Mouse (Mus musculus) hindlimb bud, embryonic 11.5 days (tissue): ENCODE data around the gene Kng1.
A peak's percentile ranks its signal among the peaks of the same experiment; 100 is the strongest.
"Not testable (repeated sequence)": the region's sequence is repeated elsewhere in the genome, so short reads cannot be mapped to it uniquely, and the experiment has no call there.

Experiments used
- DNase-seq: peaks from one replicate; pipeline ENCODE4 v3.0.0-alpha.2; 2012; ENCODE audit warnings: low read depth, low spot score; ENCODE audit errors: extremely low spot score

Kng1 gene

GRCm38 (mm10) chr16:23093321-23093953, 35.8 kb downstream of the Kng1 start:
- DNase-seq, result no peak

DNA sequence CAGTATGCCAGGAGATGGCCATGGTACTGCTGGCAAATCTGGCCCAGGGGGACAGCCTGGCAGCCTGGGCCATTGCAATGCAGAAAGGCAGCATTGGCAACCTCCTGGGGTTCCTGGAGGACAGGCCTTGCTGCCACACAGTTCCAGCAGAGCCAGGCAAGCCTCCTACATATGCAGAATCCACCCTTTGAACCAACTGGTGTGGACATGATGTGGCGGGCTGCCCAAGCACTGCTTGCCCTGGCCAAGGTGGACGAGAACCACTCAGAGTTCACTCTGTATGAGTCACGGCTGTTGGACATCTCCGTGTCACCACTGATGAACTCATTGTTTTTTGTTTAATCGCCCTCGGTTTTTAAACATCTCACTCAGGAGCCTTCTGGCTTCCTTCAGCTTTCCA, 36.5 kb downstream of the Kng1 start:
- no peak for DNase-seq

DNA sequence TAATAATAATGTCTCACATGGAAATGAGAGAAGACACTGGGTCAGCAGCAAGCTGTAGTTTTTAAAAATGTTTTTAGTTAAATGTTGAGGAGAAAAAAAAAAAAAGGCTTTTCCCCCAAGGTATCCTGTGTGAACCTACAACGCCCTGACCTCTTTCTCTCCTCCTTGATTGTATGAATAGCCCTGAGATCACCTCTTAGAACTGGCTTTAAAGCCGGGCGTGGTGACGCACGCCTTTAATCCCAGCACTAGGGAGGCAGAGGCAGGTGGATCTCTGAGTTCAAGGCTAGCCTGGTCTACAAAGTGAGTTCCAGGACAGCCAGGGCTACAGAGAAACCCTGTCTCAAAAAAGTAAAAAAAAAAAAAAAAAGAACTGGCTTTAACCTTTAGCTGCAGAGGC, 37.9 kb downstream of the Kng1 start:
- not testable (repeated sequence) for DNase-seq

DNA sequence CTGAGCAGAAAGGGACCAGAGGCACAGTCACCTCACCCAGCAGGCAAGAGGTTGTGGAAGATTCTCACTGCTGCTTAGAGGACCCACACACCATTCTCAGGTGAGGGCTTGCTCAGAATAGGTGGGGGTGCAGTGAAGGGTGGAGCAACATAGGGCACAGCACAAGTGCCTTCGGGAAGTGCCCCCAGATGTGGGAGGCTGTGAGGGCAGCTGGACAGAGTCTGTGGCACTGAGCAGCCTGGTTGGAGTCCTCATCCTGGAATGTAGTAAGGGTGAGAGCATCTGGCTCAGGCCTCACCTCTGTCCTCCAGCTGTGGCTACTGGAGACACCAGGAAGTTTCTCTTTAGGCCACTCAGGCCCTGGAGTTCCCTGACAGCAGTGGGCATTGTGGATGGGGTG, 39.2 kb downstream of the Kng1 start:
- DNase-seq, result not testable (repeated sequence)

DNA sequence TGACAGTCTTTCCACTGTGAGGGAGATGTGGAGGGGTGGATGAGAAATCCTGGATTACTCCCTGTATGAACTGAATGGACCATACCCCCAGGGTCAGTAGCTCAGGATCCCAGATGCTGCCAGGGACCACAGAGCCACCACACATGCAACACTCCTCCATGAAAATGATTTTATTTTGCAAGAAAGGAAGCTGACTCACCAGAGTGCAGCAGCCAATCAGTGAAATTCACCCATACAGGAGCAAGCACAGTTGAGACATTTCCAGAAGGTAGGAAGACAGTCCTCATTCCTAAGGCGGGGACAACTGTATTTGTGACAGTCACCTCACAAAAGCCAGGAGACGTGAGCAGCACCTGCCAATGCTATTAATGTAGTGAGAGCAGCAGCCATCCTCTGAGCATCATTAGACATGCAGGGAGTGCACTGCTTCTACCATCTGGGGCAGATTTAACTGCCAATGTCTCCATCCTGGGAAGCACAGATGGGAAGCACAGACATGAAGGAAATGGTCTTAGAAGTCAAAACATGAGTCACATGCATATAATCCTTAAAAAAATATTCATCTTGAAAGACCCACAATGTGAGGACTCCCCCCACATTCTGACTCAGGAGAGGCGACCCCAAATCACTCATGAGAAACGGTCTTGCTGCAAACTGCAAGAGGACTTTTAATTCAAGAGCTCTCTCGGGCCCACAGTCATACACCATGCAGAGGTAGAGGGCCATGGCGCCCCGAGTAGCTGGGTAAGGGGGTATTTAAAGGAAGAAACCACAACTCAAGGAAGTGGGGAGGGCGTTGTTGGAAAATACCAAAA, 39.8 kb downstream of the Kng1 start:
- DNase-seq, result not testable (repeated sequence)

DNA sequence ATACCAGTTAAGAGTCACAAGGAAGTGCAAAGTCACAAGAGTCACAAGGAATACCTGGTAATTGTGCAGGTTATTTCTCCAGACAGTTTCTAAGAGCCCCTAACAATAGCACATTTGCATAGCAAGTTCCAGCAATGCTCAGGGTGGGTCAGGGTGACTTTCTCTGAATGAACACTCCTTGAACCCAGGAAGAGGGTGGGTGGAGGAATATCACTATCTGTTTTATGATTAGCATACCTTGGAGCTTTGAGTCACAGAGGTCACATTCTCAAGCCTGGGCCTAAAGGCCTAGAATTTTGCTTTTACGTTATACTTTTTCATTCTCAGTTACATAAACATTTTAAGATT, 40.4 kb downstream of the Kng1 start:
- not testable (repeated sequence) for DNase-seq

DNA sequence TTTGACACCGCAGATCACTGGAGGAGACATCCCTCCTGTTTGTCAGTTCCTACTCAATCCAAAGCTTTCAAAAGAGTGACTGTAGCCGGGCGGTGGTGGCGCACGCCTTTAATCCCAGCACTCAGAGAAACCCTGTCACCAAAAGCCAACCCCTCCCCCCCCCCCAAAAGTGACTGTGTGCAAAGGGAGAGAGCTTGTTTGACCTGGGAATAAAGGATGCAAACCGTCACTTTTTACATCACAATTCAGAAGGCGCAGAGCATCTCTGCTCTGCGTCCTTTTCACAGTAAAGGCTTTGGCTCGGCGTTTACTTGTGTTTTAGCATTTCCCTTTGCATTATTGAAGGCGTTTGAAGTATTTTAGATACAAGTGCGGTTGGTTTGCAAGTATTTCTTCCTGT, 42.0 kb downstream of the Kng1 start:
- no peak for DNase-seq

- no peak for DNase-seq
Observed at GRCm38 (mm10) chr16:23100099-23100575, 42.5 kb downstream of the Kng1 start.

GRCm38 (mm10) chr16:23100613-23101012, 42.9 kb downstream of the Kng1 start:
- DNase-seq, result no peak

DNA sequence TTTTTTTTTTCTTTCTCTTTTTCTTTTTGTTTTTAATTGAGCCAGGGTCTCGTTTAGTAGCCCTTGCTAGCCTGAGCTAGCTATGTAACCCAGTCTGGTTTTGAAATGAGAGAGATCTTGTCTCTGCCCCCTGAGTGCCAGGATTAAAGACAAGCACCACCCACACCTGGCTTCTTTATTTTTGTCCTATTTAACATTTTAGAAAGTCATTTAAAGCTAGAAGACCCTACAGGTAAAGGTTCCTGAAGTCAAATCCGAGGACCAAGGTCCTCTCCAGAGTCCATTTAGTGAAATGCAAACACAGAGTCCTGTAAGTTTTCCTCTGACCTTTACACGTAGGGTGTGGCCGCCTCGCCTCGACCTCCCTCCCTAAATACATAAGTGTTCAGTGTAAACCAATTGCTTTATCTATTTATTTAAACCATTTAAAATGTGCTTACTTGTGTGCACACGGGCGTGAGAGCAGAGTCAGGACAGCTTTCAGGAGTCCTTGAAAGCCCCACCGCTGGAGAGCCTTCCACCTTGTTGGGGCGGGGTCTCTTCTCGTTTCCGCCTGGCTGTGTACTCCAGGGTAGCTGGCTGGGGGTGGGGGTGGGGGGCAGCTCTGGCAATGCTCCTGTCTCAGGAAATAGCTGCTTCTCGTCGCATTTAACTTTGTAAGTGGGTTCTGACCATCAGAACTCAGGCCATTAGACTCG, 44.8 kb downstream of the Kng1 start:
- no peak for DNase-seq

DNA sequence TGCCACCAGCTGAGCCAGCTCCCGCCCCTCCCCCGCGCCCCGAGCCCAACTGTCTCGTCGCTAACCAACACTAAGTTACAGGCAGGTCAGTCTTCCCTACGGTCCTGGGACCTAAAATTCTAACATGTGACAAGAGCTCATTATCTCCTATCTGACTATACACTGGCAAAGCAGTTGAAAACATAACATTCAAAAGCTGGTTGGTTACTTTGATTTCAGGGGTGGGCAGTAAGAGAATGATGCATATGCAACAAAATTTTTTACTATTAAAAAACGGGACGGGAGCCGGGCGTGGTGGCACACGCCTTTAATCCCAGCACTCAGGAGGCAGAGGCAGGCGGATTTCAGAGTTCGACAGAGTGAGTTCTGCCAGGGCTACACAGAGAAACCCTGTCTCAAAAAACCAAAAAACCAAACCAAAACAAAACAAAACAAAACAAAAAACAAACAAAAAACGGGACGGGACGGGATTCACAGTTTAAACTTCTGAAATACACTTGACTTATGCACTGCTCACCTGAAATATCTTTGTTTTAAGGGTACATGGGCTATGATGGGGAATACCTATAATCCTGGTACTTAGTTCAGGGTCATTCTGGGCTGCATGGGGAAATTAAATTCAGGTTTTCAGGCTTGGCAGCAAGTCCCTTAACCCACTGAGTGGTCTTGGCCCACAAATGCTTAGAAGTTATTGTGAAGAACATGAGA, 45.5 kb downstream of the Kng1 start:
- no peak for DNase-seq

GRCm38 (mm10) chr16:23103841-23104240, 46.2 kb downstream of the Kng1 start:
- no peak for DNase-seq

DNA sequence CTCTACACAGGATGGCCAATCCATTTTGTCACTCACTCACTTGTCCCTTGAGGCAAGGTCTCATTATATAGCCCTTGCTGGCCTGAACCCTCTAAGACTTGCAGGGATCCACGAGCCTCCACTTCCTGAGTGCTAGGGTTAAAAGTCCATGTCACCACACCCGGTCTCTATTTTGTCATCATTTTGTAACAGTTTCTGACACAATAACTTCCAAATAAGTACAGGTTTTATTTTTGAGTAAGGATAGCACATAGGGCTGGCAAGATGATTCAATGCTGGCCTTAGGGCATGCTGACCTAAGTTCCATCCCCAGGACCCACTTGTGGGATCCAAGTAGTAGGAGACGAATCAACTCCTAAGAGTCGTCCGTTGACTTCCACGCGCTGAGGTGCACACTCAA, 48.5 kb downstream of the Kng1 start:
- DNase-seq, result no peak

DNA sequence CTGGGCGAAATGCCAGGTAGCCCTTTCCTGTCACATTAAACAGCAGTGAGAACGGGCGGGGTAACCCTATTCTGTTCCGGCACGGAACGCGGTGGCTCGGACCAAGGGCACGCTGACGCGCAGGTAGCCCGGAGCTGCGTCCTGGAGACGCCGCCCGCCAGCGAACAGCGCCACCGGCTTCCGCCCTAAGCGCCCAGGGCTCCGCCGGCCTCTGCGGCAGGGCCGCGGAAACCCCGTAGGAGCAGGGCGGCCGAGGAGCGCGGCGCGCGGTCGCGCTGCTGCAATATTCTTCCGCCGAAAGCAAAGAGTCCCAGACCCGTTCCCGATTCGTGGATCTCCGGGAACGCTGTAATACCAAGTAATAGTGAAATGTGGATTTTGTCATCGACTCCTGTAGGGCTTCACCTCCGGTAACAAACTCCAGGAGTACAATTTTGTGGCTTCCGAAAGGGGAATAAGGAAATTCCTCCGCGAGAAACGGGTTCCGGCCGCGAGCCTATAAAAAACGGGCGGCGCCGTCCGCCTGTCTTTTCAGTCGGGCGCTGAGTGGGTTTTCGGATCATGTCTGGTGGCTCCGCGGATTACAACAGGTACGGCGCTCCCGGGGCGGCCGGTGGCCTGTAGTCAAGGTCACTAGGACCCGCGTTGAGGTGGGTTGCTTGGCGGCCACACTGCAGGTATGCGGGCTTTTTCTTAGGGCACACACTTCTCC, 49.7 kb downstream of the Kng1 start, which contains the start of gene Eif4a2:
TSS of gene Eif4a2 (plus strand) at position 214 of the 712 bp plus-strand sequence.
- DNase-seq, result peak; percentile 93

GRCm38 (mm10) chr16:23107946-23108759, 50.5 kb downstream of the Kng1 start:
- no peak for DNase-seq

DNA sequence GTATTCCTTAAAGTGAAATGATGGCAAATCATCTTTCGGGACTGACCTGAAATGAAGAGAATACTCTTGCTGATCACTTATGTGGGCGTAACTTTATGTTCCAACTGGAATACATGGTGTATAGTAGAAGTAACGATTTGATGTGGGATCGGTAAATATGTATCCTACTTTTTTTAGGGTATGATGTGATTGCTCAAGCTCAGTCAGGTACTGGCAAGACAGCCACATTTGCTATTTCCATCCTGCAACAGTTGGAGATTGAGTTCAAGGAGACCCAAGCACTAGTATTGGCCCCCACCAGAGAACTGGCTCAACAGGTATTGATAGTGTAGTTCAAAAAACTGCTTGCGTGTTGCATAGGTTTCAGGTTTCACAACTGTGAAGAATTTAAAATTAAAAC, 51.3 kb downstream of the Kng1 start:
- no peak for DNase-seq

- DNase-seq, result no peak
Observed at GRCm38 (mm10) chr16:23109350-23110280, 52.0 kb downstream of the Kng1 start.

DNA sequence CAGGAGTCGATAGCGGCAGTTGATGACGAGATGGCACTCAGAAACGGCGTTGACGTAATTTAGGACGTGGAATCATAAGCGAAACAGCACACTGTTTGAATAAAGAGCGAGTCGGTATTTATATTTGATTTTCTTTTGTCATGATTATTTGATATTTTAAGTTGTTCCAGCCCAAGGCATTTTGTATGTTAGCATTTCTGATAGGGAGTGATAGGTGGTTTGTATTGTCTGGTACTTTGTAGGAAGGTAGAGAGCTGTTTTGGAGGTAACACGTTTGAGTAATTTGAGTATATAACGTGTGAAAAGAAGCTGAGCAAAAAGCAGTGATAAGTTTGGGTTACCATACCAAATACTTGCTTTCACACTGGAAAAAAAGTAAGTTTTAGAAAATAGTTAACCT, 54.7 kb downstream of the Kng1 start:
- DNase-seq, result no peak
